Mouse (Mus musculus) gonadal fat pad, adult 2 months (tissue): ENCODE measurements around the gene Cep350. TPM values are rescaled to one million over a fixed set of nuclear protein-coding genes. Genes with fewer than 3 reads are reported as not detected.
A peak's percentile ranks its signal among the peaks of the same experiment; 100 is the strongest.

Source experiments
- DNase-seq: peaks from one replicate; pipeline ENCODE4 v3.0.0-alpha.2; 2012; ENCODE audit warnings: low read depth
- polyA plus RNA-seq: library from polyadenylated mRNA; depleted of rRNA; stranded (reverse); fragments of >200 nt; gene quantifications from 2 replicates; pipeline ENCODE4 v1.2.3, GENCODE M21; 2012; rRNA removed

Cep350 gene
- polyA plus RNA-seq, 1 experiment, result 5.8 TPM

- no peak for DNase-seq
Measured at GRCm38 (mm10) chr1:155809706-155810442, 163.2 kb downstream of the Cep350 start.

DNA sequence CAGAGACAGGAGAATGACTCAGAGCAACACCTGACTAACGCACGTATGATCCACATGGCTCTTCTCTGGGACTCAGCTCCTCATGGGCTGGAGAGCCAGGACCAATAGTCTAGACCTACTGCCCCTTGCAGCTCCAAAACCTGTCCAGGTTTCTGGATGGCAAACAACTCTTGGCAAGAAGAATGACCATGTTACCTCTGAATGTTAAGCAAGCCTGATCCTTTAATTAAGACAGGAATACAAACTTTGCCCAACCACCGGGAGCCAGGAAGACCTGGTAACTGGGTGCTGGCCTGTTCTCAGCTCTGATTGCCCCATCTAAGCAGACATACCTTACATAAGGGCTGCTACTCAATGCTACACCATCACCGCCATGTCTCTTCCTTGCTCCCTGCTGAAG lies 164.8 kb downstream of the Cep350 start:
- DNase-seq, result no peak

DNA sequence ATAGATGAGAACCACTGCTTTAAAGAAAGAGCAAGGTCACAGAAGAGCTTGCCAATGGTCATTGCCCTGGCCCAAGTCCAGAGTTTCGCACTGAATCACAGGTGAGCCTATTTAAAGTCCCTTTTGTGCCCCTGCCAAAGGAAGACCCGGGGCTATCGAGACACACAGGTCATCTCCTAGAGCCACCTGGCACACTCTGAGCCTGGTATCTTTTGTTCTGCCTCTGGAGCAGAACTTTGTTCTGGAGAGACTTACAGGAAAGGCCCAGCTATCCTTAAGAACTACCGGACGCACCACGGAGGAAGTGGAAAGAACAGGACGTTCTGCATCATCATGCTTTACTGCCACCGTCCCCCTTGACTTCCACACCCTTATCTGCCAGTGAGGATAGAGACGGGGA lies 167.4 kb downstream of the Cep350 start:
- no peak for DNase-seq

DNA sequence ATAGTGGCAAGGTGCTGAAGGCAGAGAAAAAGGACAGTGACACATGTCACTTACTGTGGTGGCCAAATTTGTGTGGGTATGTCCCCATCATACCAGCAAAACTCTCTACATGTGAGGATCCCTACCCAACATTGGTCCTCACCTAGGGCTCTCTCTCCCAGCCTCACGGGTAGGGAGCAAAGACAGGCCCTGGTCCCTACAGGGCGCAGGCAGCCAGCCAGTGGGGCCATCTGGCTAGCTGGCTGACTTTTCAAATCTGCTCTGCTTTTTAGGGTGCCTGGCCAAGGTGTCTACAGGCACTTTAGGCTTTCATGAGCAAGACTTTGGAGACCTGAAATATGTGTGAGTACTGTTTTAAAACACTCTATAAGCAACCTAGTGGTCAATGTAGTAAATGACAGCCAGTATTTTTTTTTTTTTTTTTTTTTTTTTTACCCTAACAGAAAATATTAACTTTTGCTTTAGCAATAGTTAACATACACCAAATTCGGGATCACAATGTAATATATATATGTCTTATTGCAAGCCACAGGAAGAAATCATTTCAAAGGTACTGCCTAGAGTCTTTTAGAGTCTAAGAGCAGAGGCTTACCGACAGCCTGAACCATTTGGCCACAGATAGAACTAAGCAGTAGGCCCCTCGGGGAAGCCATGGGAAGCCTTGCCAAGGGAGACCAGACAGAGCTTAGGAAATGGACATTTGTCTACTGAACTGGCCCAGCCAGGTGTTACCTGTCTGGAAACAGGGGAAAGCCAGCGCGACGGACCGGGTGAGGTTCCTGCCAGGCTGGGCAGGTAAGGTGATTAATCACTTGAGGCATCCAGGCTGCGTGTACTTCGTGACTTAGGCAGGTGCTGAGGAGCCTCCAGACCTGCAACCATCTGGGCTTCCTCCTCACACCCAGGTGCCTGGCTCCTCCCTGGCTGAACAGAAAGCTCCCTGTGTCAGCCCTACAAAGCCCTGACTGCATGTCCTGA lies 171.8 kb downstream of the Cep350 start:
- peak; percentile 79 for DNase-seq

GRCm38 (mm10) chr1:155798000-155798399 lies 175.1 kb downstream of the Cep350 start:
- peak; percentile 92 for DNase-seq

DNA sequence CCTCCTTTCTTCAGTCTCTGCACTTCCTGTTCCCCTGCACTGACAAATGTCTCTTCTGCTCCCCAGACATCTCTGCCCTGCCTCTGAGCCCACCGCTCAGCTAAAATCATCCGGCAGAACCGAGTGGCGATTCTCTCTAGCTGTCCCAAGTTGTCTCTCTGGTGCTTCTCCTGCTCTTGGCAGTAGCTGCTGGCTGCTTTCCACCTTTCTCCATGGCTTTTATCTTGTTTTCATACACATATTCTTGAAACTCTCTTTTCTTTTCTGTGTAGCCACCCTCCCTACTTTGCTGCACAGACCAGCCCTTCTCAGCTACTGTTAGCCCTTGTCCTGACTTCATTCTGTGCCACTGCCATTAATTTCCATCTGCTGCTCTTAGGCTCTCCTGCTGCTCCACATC lies 175.6 kb downstream of the Cep350 start:
- no peak for DNase-seq

GRCm38 (mm10) chr1:155796757-155797405 lies 176.2 kb downstream of the Cep350 start:
- no peak for DNase-seq

DNA sequence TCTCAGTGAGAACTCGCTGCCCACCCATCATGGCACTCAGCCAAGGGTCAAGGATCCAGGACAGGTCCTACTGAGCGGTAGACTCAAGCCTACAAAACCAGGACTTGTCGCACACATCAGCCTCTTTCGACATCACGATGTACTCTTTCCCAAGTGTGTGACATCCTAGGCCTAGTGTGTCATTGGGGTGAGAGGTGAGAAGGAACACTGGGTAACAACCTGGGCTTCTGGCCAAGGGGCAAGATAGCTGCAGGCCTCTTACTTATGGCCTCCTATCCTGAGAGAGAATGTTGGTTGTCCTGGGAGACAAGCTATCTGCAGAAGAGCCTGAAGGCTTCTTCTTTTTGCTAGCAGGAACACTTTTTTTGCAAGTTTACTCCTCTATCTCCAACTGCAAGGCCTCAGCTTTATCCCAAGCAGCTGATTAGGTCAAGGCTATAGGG lies 177.2 kb downstream of the Cep350 start:
- peak; percentile 86 for DNase-seq

Other genes starting within 250 kb of the Cep350 start
- 0.32 and 0.43 TPM in 2 replicates for gene Lhx4, start 221.6 kb downstream of the Cep350 start, polyA plus RNA-seq
- gene Qsox1, start 160.4 kb downstream of the Cep350 start, polyA plus RNA-seq, result 244 and 295 TPM in 2 replicates
- gene Tor1aip2, start 62.1 kb upstream of the Cep350 start, polyA plus RNA-seq, result 78.7 and 96.4 TPM in 2 replicates
- gene Tor1aip1, start 63.2 kb upstream of the Cep350 start, polyA plus RNA-seq, result 39.8 and 45.8 TPM in 2 replicates
- gene Fam163a, start 231.8 kb upstream of the Cep350 start, polyA plus RNA-seq, result not detected in 2 replicates